Mouse (Mus musculus) regulatory T cell (primary cell): ENCODE results near the gene Mitd1.

Experiments
- in situ Hi-C: fragments of 300-600 bp; cut with MboI, MseI; formaldehyde crosslinking; loops from one replicate; pipeline ENCODE4 v1.15.1; 2025; ENCODE audit warnings: high pct_unique_total_duplicates

Mitd1 gene

DNA sequence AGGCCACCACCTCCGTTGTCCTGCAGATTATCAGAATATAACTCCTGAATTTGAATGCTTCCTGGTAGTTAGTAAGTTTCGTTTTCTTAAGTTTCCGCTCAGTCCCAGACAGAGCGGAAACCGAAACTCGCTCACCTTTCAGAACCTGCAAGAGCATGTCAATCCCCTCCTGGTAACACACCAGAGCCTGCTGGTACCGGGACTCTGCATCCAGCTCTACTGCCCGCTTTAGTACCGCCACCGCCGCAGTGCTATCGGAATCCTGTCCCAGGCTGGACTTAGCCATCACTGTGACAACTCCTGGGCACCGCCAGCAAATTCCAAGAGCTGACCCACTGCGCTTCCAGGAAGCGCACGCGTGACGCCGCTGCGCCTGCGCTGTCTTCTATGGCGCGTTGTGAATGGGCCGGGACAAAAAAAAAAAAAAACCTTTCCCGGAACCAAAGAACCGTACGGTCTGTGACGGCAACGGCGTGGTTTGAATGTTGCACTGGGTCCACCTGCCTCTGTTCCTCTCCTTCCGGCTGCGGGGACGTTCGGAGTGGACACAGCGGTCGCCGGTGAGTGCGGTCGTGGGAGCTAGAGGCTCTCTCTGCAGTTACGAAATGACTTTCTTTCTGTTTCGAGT, at the start of gene Mitd1, which contains the start of gene Mrpl30:
Gene Mitd1 (minus strand): TSS at position 387 of the 628 bp plus-strand sequence.
Gene Mrpl30 (plus strand): TSS at position 453 of the 628 bp plus-strand sequence.
- in situ Hi-C loops, result no loop called here

DNA sequence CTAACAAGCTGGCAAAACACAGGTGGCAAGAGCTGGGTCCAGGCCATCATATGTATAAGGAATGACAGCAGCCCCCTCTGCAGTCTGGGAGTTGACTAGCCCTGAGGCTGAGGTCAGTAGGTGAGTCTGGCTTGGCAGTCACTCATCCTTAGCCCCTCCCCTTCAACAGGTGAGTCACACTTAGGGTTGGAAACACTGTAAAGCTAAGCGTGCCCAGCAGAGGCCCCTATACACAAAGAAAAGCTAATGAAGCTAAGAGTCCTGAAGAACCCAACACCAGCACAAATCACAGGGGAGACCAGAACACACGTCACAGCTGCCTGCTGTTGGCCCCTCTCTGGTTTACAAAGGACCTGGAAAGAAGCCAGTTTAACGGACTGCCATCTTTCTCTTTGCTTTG, 41.6 kb upstream of the Mitd1 start:
- in situ Hi-C loops, result no loop called here

DNA sequence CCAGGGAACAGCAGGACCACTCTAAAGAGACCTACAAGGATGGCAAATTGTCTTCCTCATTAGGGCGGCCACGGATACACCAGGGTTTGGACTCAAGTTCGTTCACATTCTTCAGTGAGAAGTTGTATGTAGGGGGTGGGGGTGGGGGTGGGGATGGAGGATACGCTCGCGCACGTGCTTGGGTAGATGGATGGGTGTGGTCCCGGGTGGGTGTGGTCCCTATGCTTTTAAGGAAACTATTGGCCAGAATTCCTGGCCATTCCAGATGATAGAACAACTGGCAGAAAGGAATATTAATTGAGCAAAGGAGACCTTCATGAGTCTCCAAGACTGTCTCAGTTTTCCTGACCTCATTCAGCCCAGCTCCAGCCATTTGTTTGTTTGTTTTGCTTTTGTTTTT, 35.8 kb upstream of the Mitd1 start:
- in situ Hi-C loops, result no loop called here

DNA sequence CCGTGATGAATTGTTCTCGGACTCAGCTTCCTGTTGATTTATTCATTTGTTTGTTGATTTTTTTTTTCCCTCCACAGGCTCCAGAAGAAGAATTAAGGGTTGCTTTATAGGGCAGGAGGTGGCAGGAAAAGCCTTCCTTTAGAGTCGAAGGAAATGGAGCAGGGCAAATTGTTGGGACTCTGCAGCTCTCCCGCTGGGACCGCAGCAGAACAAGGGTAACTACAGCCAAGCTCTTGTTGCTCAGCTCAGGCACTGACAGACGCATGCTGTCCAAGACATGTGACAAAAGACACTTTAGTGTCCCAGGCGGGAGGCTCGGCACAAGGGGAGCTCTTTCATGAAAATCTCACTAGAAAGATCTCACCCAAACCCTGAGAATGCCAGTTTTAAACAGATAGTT, 32.3 kb upstream of the Mitd1 start:
- in situ Hi-C loops, result no loop called here

DNA sequence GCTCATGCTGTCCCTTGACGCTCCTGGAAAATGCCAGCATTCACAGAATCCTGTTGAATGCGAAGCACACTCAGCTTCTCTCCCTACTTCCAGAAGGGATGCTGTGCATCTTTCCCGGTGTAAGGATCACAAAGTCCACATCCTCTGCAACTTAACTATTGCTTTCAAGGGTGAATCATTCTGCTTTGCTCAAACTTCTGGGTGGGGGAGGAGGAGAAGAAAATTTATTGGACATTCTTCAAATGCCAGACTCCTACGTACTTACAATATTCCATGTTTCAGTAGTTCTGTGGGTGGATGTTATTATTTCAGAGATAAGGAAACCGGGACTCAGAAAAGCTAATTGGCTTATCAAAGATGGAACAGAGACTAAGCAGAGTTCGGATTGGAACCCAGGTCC, 27.9 kb upstream of the Mitd1 start:
- in situ Hi-C loops, result no loop called here

DNA sequence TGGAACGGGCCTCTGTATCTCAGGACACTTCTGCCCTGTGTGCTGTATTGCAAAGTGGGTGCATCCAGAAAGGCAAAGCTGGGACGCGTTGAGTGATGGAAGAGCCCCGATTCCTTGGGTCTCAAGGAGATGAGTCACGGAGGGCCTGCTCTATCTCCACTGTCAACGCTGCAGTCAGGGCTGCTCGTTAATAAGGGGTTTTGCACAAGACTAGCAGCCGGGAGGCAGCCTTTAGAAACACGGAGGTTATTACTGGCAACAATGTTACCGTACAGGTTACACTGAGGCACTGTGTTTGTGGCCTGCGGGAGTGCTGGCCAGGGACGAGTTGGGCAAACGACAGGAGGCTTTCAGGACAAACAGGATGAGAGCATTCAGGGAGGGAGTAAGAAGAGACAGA, 27.5 kb upstream of the Mitd1 start:
- in situ Hi-C loops, result no loop called here

DNA sequence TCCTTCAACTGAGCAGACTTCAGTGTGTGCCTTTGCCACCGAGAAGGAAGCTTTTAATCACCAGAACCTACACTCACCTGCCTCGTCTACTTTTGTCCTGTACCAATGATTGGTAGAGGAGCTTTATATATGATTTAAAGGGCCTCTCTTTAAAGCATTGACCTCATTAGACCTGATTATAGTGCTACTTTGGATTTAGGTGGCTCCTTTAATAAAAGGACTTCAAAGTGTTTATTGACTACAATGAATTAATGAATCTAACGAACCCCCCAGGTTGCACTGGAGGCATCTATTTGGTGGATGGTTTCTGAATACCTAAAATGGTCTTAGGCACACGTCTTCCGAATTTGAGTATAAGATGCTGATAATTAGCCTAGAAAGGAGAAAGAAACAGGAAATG, 26.2 kb upstream of the Mitd1 start, which contains the start of gene Lyg2:
Gene Lyg2 (minus strand): TSS at position 101 of the 400 bp plus-strand sequence.
- in situ Hi-C loops, result no loop called here

DNA sequence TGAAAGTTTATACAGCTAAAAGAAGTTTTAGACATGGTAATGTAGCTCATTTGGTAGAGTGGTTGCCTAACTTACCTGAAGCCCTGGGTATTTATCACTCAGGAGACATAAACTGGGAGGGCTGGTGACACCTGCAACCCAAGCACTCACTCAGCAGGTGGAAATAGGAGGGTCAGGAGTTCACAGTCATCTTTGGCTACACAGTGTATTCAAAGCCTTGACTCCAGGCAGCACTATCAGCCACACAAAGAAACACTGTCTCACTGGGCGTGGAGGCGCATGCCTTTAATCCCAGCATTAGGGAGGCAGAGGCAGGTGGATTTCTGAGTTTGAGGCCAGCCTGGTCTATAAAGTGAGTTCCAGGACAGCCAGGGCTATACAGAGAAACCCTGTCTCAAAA, 22.5 kb upstream of the Mitd1 start:
- in situ Hi-C loops, result no loop called here

DNA sequence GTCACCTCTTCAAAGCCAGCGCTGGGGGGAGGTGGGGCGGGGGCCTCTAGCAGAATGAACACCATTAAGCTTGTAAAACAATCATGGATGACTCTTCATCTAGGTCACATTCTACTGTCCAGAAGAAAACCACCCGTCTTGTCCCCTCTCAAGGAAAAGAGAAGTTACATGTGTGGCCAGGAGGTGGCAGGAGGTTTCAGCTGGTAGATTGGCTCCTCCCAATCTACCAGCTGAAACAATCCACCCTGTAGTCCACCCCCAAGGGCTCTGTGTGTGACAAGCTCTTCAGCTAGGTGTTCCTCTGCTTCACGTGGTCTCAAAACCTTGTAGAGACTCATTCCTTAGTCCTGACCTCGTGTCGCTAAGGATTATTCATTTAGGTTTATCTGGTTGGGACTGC, 13.0 kb upstream of the Mitd1 start:
- in situ Hi-C loops, result no loop called here

DNA sequence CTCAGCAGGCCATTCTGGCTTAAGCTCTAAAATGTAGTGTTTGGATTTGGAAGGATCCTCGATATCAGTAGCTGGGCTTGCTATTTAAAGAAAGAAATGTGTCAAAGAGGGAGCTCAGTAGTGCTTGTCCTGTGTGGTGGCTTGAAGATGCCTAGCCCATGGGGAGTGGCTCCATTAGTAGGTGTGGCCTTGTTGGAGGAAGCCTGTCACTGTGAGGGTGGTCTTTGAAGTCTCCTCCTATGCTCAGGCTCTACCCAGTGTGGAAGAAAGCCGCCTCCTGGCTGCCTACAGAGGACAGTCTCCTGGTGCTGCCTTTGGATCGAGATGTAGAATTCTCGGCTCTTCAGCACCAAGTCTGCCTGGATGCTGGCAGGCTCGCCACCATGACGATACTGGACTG, 10.1 kb upstream of the Mitd1 start:
- in situ Hi-C loops, result no loop called here

DNA sequence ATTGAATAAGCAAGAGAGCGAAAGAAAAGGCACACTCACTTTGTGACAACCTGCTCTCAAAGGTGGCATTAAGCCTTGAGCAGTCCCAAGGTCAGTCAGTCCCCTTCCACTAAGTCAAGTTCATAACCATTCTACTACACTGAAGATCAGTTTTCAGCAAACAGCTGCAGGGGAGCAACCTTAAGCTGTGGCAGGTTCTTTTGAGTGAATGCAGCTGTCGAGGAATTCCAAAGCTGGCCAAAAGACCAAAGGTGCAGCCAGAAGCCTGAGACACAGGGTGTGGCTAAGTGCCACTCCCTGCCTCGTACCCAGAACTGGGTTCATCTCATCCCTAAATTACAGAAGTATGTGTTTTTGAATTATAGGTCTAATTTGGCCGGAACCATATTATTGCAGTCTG, 9.6 kb upstream of the Mitd1 start:
- in situ Hi-C loops, result loop anchor here (5.0 kb wide), 2 partner anchors 102 to 227 kb away; partner anchors contain the start of gene Rev1

DNA sequence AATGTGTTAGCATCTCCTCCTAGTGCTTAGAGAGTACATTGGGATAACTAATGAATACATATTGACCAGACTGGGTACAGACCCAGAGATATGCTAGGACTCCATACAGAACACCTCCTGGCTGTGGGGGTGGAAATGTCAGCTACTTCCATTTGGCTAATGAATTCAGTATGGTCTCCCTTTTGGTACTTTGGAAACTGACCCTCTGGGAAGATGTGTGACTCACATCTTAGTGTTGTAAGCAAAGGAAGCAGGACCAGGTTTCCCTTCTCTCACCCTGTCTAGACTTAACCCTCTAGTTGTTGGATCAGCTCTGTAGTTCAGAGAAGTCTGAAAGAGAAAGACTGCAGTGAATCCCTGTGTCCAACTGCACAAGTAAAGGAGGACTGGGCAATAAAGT, 4.4 kb upstream of the Mitd1 start:
- in situ Hi-C loops, result loop anchor here (5.0 kb wide), 2 partner anchors 108 to 233 kb away; partner anchors contain the start of gene Rev1

DNA sequence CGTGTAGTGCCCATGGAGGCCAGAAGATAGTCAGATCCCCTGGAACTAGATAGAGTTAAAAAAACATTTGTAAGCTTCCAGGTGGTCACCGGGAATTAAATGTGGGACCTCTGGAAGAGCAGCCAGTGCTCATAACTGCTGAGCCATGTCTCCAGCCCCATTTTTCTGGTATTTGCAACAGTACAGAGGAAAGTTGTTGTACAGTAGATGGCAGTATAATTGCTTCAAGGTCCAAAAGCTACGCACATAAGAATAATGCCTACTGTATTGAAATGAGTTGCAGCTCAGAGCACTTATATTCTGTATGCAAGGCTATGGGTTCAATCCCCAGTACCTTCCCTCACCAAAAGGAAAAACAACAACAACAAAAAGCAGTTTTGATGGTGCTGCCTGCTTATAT, 1.2 kb upstream of the Mitd1 start:
- in situ Hi-C loops, result no loop called here

DNA sequence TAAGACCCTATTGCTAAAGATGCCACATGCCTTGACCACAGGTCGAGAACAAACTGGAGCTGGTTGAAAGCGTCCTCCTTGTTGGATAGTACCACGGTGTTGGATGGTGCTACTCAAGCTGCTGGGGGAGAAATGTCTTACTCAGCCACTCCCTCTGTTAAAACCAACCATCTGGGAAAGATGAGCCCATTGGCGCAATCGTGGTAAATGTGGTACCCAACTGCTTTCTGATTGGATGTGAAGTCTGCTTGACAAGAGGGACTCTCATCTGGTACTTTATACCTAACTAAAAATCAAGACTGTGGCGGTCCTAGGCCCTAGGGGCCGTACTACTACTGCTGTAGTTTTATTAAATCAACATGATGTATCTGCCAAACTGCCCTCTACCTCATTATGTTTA, 1.0 kb downstream of the Mitd1 start:
- in situ Hi-C loops, result no loop called here

DNA sequence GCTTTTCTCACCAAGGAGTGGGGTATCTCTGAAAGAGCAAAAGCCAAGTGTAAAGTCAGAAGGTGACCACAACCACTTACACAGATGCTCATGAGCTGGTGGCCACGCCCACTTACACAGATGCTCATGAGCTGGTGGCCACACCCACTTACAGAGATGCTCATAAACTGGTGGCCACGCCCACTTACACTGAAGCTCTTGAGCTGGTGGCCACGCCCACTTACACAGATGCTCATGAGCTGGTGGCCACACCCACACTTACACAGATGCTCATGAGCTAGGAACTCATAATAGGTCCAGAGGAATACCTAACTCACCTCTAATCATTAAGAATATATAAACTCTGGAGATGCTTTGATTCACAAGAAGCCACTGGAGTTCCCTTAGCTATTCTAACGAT, 5.8 kb downstream of the Mitd1 start:
- in situ Hi-C loops, result no loop called here

DNA sequence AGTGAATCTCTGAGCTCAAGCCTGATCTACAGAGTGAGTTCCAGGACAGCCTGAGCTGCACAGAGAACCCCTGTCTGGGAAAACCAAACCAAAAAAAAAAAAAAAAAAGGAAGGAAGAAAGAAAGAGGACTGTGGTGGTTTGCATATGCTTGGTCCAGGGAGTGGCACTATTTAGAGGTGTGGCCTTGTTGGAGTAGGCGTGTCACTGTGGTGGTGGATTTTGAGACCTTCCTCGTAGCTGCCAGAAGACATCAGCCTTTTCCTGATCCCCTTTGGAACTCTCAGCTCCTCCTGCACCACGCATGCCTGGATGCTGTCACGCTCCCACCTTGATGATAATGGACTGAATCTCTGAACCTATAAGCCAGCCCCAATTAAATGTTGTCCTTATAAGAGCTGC, 6.8 kb downstream of the Mitd1 start:
- in situ Hi-C loops, result no loop called here

DNA sequence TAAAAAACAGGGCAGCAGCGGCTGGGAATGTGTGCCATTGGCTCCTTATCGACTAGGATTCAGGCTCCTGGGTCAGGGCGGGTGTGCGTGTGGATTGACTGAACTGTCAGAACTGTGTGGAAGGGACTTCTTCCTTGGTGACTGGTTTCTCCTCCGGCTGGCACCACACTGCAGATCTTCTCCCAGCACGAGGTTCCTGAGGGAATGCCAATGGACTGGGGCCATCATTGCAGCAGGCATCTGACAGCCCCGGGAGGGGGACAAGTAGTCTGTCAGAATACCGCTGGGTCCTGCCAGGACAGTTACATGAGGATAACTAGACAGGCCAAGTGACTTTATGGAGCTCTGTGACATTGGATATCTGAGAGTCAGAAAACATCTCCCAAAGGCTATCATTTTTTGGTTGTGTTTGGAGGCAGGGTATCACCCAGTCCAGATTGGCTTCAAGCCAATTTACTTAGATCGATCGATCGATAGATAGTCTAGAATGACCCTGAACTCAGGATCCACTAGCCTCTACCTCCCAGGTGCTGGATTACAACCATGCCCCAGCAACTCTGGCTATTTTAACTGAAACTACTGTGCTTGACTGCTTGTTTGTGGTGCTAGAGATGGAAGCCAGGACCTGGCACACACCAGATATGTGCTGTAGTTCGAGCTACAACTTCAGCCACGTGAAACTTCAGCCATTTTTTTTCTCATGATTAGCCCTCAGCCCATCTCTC, 12.3 kb downstream of the Mitd1 start:
- in situ Hi-C loops, result loop anchor here (10.0 kb wide), 1 partner anchor 453 kb away; no protein-coding TSS in a partner anchor

DNA sequence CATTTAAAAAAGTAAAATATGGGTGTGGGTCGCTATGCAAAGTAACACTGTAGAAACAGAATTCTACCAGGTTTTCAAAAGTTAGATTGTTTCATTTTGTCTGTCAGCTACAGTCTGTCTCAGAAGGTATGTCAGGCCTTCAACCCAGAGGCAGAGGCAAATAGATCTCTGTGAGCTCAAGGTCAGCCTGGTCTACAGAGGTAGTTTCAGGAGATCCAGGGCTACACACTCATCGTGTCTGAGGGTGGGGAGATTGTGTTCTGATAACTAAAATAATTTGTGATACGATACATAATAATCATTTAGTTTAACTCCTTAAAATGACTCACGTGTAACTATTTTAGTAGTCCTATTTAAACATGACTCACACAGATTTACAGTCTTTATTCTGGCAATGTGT, 17.1 kb downstream of the Mitd1 start:
- in situ Hi-C loops, result loop anchor here (10.0 kb wide), 1 partner anchor 448 kb away; no protein-coding TSS in a partner anchor

DNA sequence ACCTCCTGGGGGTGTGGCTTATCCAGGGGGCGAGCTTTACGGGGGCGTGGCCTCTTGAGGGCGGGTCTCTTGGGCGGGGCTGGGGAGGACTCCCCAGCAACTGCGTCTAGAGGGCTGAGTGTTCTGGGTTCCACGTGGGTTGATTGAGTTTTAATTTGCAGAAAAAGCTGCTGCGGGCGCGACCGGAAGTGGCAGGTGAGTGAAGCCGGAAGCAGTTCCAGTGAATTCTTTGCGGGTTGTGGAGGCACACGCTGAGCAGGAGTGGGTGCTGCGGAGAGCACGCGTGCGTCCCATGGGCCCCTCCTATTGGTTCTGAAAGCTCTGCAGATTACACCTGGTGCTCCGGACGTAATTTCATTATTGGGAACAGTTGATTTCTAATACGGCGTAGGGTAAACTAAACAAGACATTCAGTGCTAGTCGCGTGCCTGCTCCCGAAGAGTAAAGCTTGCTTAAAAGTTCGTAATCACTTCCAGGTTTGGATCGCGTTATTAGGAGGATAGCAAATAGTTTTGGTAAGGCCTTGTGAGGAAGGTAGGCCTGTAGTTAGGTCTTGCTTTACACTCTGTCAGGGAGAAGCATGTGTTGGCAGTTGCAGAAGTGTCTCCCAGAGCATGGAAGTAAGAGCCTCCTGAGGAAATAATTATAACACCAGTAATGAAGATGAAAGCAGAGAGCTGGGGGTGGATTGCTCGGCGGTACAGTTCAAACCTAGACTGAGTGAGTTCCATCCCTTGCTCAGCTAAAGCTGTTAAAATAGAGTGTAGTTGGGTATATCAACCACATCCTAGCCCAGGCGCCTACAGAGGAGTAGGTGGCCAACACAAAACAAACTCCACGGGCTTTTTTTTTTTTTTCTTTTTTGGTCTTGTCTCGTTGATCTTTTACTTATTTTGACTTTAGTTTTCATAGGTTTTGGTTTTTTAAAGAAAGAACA, 17.8 kb downstream of the Mitd1 start:
- in situ Hi-C loops, result loop anchor here (10.0 kb wide), 1 partner anchor 448 kb away; no protein-coding TSS in a partner anchor

DNA sequence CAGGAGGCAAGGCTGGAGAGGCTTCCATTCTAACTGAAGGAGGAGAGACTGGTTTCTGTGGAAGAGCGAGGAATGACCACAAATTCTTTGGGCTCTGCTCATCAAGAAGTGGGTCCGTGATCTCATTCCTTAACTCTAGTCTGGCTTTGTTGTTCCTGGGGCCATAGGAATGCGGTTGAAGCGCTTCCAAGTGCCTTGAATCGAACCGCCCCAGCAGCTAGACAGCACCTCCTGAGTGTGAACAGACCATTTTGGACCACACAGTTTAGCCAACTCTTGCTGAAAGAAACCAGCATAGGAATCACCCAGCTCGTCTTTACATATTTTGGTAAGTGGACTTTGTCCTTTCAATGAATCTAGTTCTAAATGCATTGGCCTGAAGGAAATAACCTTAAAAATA, 18.5 kb downstream of the Mitd1 start, which contains the start of gene Lipt1:
Gene Lipt1 (plus strand): TSS at position 35 of the 400 bp plus-strand sequence.
- in situ Hi-C loops, result loop anchor here (10.0 kb wide), 1 partner anchor 447 kb away; no protein-coding TSS in a partner anchor

DNA sequence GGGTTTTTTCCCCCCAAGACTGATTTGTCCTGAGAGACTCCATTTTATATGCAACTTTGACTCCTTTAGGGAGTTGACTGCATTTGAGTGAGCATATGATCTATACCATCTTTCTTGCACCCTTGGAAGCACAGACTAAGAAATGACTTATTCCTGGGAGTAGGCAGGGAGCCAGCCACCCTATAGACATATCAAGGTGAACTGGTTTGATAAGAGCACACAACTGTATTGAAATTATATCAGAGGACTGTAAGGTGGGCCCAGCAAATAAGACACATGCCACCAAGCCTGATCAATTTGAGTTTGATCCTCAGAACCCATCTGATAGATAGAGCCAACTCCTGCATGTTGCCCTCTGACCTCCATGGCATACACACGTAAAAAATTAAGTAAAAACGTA, 20.8 kb downstream of the Mitd1 start:
- in situ Hi-C loops, result loop anchor here (5.0 kb wide), 1 partner anchor 187 kb away; no protein-coding TSS in a partner anchor

DNA sequence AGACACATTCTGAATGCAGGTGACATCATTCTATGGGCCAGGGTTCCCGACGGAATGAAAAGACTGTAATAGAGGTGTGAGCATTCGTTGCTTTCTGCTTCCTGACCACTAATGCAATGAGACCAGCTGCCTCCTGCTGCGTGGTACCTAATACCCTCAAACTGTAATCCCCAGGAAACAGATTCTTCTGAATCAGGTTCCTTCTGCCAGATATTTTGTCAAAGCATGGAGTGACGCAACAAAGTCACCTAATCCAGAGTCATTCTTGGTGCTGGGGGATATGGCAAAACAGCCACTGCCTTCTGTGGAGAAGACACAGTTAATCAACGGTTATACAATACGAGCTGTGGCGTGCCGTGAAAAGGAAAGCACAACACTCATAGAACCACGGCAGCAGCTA, 21.6 kb downstream of the Mitd1 start:
- in situ Hi-C loops, result loop anchor here (5.0 kb wide), 1 partner anchor 186 kb away; no protein-coding TSS in a partner anchor
